Mouse (Mus musculus): ENCODE results near the gene Foxn3. TPM values are rescaled to one million over a fixed set of nuclear protein-coding genes. Genes with fewer than 3 reads are reported as not detected.

Foxn3 gene
- total and polyA plus RNA-seq, 2 experiments = 21.1 to 27.3 TPM

DNA sequence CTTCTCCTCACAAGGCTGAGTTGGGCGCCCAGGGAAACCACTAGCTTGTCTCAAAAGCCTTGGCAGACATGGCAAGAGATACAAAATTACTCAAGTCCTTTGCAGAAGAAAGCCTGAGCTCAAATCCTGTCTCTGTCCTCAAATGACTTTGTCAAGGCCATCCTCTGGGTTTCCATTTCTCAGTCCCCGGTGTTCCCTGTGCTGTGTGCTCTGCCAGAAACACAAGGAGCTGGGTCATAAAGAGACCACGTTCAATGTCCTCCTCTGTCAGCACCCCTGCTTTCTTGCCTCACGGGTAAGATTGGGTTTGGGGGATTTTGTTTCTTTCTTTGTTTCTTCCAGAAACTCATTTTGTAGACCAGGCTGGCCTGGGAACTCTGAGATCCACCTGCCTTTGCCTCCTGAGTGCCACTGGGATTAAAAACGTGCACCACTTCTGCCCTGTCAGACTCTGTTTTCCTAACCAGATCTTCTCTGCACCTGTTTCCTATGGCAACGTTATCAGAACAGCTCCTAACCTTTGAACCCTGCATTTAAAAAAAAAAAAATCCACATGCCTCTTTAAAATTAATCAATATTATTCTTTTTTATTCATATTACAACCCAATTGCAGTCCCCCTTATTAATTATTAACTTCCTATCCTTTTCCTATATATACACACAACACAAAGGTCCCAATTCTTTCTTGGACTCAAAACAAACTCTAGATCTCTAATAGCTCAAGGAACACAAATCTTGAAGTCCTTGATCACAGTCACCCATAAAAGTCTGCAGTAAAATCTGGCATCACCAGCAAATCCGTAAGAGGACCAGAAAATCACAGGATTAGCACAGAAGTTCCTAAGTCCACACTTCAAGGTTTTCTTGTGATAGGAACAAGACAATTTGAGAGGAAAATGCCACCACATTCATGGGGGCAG, 144.6 kb downstream of the Foxn3 start:
- Histone ChIP-seq H3K79me2 (ENCODE audit: control insufficient read depth, insufficient read depth, low read length) (peaks cover 4% of the 10 kb centered on the region; the same call in 1 of the 2 replicates), H3K27ac (replicated peaks; ENCODE audit: insufficient read depth, low read depth, low read length) (peak overlapping the region; percentile 91), H3K9ac (ENCODE audit: low read depth, low read length) (peak overlapping the region; percentile 3; the same call in 1 of the 2 replicates), H3K4me1 (ENCODE audit: control insufficient read depth, insufficient read depth, low read length) (peaks cover 25% of the 10 kb centered on the region), H3K36me3 (ENCODE audit: control insufficient read depth, insufficient read depth, low read length) (no peaks in the 10 kb centered on the region), H3K4me3 (ENCODE audit: insufficient read depth, low read depth, low read length) (no peak overlapping the region), H3K27me3 (ENCODE audit: control insufficient read depth, insufficient read depth, low read length) (no peaks in the 10 kb centered on the region)
- DNase-seq (ENCODE audit: extremely low read depth, low read depth, low spot score) = peak; percentile 92
- 28% methylated on average over 7 of the region's 7 CpGs for WGBS
- TF ChIP-seq POLR2A (IDR thresholded peaks at IDR 0.05; ENCODE audit: extremely low read depth, insufficient read depth, low read length) = no peak
- TF ChIP-seq CTCF (IDR thresholded peaks at IDR 0.05; ENCODE audit: low read depth, low read length) = no peak

DNA sequence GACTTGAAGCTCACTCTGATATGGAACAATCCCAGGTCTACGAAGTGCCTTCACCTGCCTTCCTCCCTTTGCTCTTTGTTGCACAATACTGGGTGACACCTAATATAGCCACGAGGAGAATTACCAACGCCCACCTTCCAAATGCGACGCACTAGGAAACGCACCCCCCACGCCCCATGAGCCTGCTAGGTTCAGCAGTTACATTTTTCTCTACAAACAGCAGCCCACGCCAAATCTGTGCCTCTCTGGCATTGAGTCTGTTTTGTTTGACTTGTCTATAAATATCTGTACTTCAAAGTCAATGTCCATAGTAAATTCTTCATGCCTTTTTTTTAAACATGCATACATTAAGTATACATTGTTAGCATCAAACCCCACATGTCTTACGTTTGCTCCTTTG, 145.5 kb downstream of the Foxn3 start:
- no peaks in the 10 kb centered on the region for H3K79me2 ChIP-seq (ENCODE audit: control insufficient read depth, insufficient read depth, low read length)
- H3K27ac ChIP-seq (replicated peaks; ENCODE audit: insufficient read depth, low read depth, low read length) = no peak overlapping the region; the same call in 1 of the 2 replicates
- no peaks in the 10 kb centered on the region for H3K27me3 ChIP-seq (ENCODE audit: control insufficient read depth, insufficient read depth, low read length)
- DNase-seq (ENCODE audit: extremely low read depth, low read depth, low spot score) = peak; percentile 47
- H3K36me3 ChIP-seq (ENCODE audit: control insufficient read depth, insufficient read depth, low read length) = no peaks in the 10 kb centered on the region
- H3K4me3 ChIP-seq (ENCODE audit: insufficient read depth, low read depth, low read length) = no peak overlapping the region
- H3K4me1 ChIP-seq (ENCODE audit: control insufficient read depth, insufficient read depth, low read length) = peaks cover 25% of the 10 kb centered on the region
- WGBS = 39% methylated on average over 9 of the region's 9 CpGs
- TF ChIP-seq CTCF (IDR thresholded peaks at IDR 0.05; ENCODE audit: low read depth, low read length) = no peak
- TF ChIP-seq POLR2A (IDR thresholded peaks at IDR 0.05; ENCODE audit: extremely low read depth, insufficient read depth, low read length) = no peak
- no peak overlapping the region for H3K9ac ChIP-seq (ENCODE audit: low read depth, low read length)

DNA sequence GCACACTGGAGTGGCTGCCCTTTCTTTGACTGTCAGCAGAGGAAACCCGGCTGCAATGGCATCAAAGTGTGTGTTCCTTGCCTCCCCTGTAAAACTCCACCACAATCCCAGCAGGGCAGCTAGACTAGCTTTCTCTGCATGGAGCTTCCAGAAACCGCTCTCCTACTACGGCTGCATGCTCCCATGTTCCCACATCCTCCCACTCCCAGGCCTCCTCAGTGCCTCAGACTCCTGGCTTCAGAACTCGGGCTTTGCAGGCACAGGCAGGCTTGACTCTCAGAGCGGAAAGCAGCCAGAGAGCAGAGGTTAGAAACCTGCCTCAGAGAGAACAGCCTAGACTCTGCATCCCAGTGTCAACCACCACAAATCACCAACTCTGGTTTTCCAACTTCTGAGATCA, 147.8 kb downstream of the Foxn3 start:
- H3K36me3 ChIP-seq (ENCODE audit: control insufficient read depth, insufficient read depth, low read length) = no peaks in the 10 kb centered on the region
- H3K4me1 ChIP-seq (ENCODE audit: control insufficient read depth, insufficient read depth, low read length) = peaks cover 25% of the 10 kb centered on the region
- no peaks in the 10 kb centered on the region for H3K27me3 ChIP-seq (ENCODE audit: control insufficient read depth, insufficient read depth, low read length)
- 89% methylated on average over 5 of the region's 5 CpGs for WGBS
- TF ChIP-seq CTCF (IDR thresholded peaks at IDR 0.05; ENCODE audit: low read depth, low read length) (no peak), POLR2A (IDR thresholded peaks at IDR 0.05; ENCODE audit: extremely low read depth, insufficient read depth, low read length) (no peak)
- H3K4me3 ChIP-seq (ENCODE audit: insufficient read depth, low read depth, low read length) = no peak overlapping the region
- peaks cover 4% of the 10 kb centered on the region; the same call in 1 of the 2 replicates for H3K79me2 ChIP-seq (ENCODE audit: control insufficient read depth, insufficient read depth, low read length)
- H3K9ac ChIP-seq (ENCODE audit: low read depth, low read length) = no peak overlapping the region
- DNase-seq (ENCODE audit: extremely low read depth, low read depth, low spot score) = no peak
- H3K27ac ChIP-seq (replicated peaks; ENCODE audit: insufficient read depth, low read depth, low read length) = no peak overlapping the region

DNA sequence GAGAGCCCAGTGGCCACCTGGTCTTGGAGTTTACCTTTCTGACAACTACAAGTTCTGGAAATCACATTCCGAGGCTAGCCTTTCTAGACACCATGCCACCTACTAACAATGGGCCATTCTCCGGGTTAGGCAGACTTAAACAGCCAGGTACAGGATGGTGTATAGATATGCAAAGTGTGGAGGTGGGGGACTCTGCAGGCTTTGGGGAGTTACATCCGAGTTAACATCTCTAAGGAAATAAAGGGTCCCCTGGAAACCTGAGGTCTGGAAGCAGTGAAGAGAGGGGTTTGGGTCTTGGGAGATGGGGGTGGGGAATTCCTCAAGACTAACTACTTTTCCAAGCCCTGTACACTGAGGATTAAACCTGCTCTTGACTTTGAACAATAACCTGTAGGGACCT, 150.9 kb downstream of the Foxn3 start:
- Histone ChIP-seq H3K4me3 (ENCODE audit: insufficient read depth, low read depth, low read length) (no peak overlapping the region), H3K36me3 (ENCODE audit: control insufficient read depth, insufficient read depth, low read length) (no peaks in the 10 kb centered on the region), H3K27me3 (ENCODE audit: control insufficient read depth, insufficient read depth, low read length) (no peaks in the 10 kb centered on the region), H3K9ac (ENCODE audit: low read depth, low read length) (no peak overlapping the region), H3K4me1 (ENCODE audit: control insufficient read depth, insufficient read depth, low read length) (peaks cover 9% of the 10 kb centered on the region), H3K79me2 (ENCODE audit: control insufficient read depth, insufficient read depth, low read length) (peaks cover 4% of the 10 kb centered on the region; the same call in 1 of the 2 replicates), H3K27ac (replicated peaks; ENCODE audit: insufficient read depth, low read depth, low read length) (no peak overlapping the region)
- no peak for DNase-seq (ENCODE audit: extremely low read depth, low read depth, low spot score)
- TF ChIP-seq POLR2A (IDR thresholded peaks at IDR 0.05; ENCODE audit: extremely low read depth, insufficient read depth, low read length) = no peak
- TF ChIP-seq CTCF (IDR thresholded peaks at IDR 0.05; ENCODE audit: low read depth, low read length) = no peak
- WGBS = 98% methylated on average over 3 of the region's 3 CpGs

DNA sequence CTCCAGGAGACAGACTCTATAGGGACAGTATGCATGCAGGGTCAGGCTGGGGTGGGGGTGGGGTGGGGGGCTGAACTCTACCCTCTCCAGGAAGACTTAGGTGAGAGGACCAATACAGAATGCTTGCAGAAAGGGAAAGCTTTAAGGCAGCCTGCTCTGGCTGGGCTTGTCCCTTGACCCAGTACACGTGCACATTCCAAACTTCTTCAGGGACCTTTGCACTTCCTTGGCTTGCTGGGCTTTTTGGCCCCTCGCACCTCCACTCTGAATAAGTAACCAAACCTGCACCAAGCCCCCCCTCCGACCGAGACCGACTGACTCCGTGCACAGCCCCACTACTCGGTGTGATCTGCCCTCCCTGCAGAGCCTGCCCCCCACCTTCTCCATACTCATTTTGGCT, 151.3 kb downstream of the Foxn3 start:
- Histone ChIP-seq H3K79me2 (ENCODE audit: control insufficient read depth, insufficient read depth, low read length) (peaks cover 4% of the 10 kb centered on the region; the same call in 1 of the 2 replicates), H3K4me3 (ENCODE audit: insufficient read depth, low read depth, low read length) (no peak overlapping the region), H3K9ac (ENCODE audit: low read depth, low read length) (no peak overlapping the region), H3K27ac (replicated peaks; ENCODE audit: insufficient read depth, low read depth, low read length) (no peak overlapping the region), H3K4me1 (ENCODE audit: control insufficient read depth, insufficient read depth, low read length) (peaks cover 9% of the 10 kb centered on the region), H3K36me3 (ENCODE audit: control insufficient read depth, insufficient read depth, low read length) (no peaks in the 10 kb centered on the region), H3K27me3 (ENCODE audit: control insufficient read depth, insufficient read depth, low read length) (no peaks in the 10 kb centered on the region)
- no peak for DNase-seq (ENCODE audit: extremely low read depth, low read depth, low spot score)
- 89% methylated on average over 7 of the region's 7 CpGs for WGBS
- TF ChIP-seq POLR2A (IDR thresholded peaks at IDR 0.05; ENCODE audit: extremely low read depth, insufficient read depth, low read length) (no peak), CTCF (IDR thresholded peaks at IDR 0.05; ENCODE audit: low read depth, low read length) (no peak)

DNA sequence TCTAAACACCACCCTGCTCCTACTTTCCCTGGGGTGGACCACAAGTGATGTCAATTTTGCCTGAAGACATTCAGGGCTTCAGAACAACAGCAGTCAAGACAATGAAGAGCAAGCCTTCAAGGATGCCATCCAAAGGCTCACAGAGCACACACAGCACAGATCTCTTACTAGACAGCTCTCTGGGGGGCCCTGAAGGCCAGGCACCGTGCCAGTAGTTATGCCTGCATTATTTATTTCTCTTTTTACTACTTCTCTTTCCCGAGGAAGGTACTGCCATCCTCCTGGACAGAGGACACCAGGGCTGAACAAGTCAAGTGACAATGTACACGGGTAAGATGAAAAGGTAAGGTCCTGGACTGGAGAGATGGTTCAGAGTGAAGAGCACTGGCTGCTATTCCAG, 154.7 kb downstream of the Foxn3 start:
- H3K79me2 ChIP-seq (ENCODE audit: control insufficient read depth, insufficient read depth, low read length) = peaks cover 4% of the 10 kb centered on the region; the same call in 1 of the 2 replicates
- TF ChIP-seq CTCF (IDR thresholded peaks at IDR 0.05; ENCODE audit: low read depth, low read length) (no peak), POLR2A (IDR thresholded peaks at IDR 0.05; ENCODE audit: extremely low read depth, insufficient read depth, low read length) (no peak)
- H3K27ac ChIP-seq (replicated peaks; ENCODE audit: insufficient read depth, low read depth, low read length) = no peak overlapping the region
- H3K4me1 ChIP-seq (ENCODE audit: control insufficient read depth, insufficient read depth, low read length) = peaks cover 2% of the 10 kb centered on the region; the same call in 1 of the 2 replicates
- 77% methylated on average over 3 of the region's 3 CpGs for WGBS
- H3K27me3 ChIP-seq (ENCODE audit: control insufficient read depth, insufficient read depth, low read length) = no peaks in the 10 kb centered on the region
- no peak overlapping the region for H3K9ac ChIP-seq (ENCODE audit: low read depth, low read length)
- H3K36me3 ChIP-seq (ENCODE audit: control insufficient read depth, insufficient read depth, low read length) = no peaks in the 10 kb centered on the region
- H3K4me3 ChIP-seq (ENCODE audit: insufficient read depth, low read depth, low read length) = no peak overlapping the region
- DNase-seq (ENCODE audit: extremely low read depth, low read depth, low spot score) = no peak

Measured in liver, adult 2 months (tissue).